Mouse (Mus musculus) granulocyte monocyte progenitor cell, adult 5-6 weeks (primary cell): ENCODE measurements around the gene Kctd20. TPM values are rescaled to one million over a fixed set of nuclear protein-coding genes. Genes with fewer than 3 reads are reported as not detected.

ENCODE experiments used
- ATAC-seq: replicated peaks from 2 replicates; pipeline ENCODE4 v1.8.0; 2016; ENCODE audit warnings: mild to moderate bottlenecking, moderate TSS enrichment, inconsistent platforms; ENCODE audit not compliant: poor library complexity, severe bottlenecking
- total RNA-seq, 2 experiments: library from RNA; stranded (forward) in 1 of 2; stranded (reverse) in 1 of 2; fragments of 200-712, 200-1000 nt in 1 of 2; fragments of >200 nt in 1 of 2; fragmentation: Nextera tagmentation in 1 of 2; gene quantifications; 2 replicates each; pipeline ENCODE4 v1.2.3; 2014 to 2017

The Kctd20 gene
- total RNA-seq, 2 experiments from 2014 or later: 99.8 to 162 TPM

DNA sequence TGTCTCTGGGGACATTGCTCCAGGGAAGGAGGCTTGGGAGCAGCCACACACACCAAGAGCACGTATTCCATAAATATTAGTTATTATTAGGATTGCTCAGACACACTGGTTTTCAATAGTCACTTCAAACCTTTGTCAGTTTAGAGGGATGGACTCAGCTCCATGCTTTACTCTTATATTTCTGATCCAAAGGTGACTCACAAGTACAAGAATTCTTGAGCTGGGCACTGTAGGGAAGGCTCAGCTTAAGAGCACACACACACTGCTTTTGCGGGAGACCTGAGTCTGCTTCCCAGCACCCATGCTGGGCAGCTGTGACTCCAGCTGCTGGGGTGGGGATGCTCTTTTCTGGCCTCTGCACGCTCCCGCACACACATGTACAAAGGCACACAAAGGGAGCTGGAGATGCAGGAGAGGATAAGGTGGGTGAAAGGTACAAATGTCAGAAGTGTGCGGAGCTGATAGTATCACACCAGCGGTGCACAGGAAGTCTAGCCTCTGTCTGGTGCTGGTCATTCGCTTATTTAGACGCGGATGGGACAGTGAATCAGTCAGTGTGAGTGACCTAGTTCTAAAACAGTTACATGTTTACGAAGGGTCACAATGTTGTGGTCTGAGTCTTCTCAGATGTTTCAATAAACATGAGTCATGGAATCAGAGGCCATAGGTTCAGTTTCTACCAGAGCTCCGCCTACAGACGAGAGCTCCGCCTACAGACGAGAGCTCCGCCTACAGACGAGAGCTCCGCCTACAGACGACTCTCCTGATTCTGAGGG lies 20.1 kb upstream of the Kctd20 start:
- ATAC-seq: no peak

DNA sequence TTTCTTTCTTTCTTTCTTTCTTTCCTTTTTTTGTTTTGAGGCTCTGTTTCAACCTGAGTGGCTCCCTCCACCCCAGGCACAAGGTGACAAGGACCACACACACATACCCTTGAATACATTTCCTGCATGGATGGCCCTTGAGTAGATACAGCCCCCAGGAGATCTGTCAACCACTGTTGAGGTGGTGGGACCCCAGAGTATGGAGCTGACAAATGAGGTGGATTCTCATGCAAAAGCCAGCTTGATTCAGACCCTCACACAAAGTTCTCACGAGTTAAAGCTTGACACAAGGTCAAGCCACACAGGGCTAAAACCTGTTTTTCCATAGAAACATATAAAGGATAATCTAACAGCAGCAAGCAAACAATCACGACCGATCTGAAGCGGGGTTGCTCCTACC lies 19.5 kb upstream of the Kctd20 start:
- ATAC-seq: no peak

DNA sequence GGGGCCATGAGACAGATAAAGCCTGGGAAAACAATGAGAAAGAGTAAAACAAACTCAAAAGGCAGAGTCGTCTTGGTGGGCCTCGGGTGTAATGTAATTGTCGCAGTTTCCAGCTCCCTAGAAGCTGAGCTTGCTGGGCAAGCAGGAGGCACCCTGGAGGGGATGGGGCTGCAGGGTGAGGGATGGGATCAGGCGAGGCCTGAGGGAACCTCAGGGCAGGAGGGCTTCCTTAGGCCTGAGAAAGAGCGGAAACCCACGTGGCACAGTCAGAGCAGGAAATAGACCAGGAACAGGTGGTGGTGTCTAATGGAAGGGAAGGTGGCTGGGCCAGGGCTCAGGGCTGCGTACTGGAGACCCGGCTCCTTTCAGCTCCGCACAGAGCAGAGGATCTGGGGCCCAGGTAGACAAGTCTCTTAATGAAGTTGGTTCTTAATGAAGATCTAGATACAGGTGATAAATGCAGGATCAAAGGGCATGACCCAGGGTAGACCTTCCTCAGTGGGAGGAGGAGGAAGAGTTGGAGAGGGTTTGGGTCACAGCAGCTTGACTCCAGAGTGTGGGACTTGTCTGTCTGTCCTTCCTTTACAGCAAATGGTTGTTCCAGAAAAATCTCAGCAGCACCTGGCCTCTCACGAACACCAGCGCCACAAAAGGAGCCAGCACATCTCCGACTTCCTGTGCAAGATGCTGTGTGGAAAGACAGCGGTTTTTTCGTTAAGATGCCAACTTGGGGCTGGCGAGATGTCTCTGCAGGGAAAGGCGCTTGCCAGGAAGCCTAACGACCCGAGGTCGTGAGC lies 17.4 kb upstream of the Kctd20 start:
- ATAC-seq: no peak

DNA sequence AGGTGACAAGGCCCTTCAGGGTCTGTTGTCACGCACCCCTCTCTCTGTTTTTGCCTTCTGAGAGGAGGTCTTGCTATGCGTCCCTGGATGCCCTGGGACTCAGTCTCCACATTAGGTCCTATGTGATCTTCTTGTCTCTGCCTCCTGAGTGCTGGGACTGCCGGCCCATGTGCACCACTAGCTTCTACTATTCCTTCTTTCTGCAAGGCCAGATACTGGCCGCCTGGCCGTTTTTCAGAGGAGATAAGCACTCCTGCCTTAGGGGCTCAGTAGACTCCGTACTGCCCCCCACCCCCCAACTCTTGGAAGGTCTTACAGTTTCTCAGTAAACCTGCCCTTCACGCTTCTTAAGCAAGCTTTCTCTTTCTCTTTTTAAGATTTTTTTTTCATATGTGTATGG lies 15.6 kb upstream of the Kctd20 start:
- no peak for ATAC-seq

DNA sequence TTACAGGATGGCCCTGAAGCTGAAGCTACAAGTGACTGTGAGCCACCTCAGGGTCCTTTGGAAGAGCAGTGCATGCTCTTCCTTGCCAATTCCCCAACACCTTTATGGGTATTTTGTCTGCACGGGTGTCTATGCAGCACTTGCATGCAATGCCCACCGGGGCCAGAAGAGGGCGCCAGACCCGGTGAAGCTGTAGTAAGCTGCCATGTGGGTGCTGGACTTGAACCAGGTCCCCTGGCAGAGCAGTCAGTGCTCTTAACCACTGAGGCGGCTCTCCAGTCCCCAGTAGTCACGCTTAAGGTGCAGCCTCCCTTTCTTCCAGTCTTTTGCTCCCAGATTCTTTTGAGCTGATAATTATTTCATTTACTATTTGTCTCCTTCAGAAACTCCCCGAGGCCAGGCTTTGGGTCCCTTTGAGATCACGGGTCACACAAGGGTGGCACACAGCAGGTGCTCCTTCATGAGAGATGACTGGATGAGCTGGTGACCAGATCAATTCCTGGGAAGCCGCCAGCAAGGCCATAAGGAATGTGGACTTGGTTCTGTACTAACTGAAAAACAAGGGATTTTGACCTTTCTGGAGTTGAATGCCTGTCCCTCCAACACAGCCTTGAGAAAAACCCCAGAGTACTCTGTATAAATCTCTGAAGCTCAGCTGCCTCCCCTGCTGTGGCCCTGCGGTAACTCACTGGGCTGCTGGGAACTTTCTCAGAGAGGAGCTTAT lies 15.0 kb upstream of the Kctd20 start:
- ATAC-seq: peak; percentile 46; the same call in 1 of the 2 replicates

DNA sequence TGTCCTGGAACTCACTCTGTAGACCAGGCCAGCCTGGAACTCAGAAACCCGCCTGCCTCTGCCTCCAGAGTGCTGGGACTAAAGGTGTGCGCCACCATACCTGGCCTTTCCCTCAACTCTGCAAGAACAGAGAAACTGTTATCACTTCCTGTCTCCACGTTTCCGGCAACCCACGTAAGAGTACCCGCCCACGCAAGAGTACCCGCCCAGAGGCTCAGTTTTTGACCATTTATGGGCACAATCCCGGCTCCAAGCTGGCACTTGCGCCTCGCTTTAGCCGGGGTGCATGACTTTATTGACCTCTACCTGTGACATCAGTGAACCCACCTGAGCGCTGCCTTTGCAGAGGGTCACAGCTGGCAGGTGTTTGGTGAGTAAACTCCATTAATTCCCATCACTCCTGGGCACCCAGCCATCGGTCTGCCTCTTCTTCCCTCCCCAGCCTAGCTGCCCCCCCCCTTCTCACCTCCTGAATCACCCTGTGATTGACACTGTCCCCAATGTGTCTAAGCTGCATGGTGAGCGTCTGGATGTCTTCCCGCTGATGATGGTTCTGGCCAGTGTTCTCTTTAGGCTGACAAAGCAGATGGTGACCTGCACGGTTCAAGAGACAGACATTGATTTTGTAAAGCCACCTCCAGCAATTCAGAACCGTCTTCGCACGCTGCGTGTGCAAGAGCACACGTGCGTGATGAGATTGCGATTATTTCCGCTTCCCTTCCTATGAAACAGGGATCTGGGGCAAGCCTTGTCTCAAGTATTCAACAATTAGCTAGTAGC lies 10.8 kb upstream of the Kctd20 start:
- ATAC-seq: no peak

DNA sequence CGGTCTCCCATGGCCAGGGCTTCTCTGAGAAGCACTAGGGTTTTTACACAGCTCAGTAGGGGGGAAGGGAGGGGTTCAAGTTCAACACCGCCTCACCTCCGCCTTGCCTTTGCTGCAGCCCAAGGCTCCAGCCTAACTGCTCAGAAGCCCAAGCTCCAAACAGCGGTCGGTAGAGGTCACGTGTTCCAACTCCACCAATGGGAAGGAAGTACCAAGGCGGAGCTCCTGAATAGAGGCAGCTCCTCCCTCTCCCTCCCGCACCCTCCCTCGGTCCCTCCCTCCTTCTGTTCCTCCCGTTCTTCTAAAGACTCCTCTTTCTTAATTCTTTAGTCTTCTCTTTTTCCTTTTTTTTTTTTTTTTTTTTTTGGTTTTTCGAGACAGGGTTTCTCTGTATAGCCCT lies 9.6 kb upstream of the Kctd20 start:
- ATAC-seq: peak; percentile 33; the same call in 1 of the 2 replicates

DNA sequence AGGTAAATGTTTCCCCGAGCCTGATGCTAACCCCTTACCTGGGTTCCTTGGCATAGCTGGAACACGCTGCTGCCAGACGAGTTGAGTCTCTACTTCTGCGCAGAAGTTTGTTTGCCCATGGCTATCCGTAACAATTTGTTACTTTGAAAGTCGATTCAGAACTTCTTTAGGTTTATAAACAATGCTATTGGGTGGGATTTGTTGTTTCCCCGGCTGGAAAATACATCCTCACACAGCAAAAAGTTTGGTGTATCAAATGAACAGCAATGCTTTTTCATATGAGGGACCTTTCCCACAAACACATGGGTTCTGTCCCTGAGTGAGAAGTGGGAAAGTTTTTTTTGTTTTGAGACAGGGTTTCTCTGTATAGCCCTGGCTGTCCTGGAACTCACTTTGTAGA lies 8.0 kb upstream of the Kctd20 start, which contains the start of gene Pxt1:
Gene Pxt1, minus strand, starts transcription at position 101 of the 400 bp plus-strand sequence.
- no peak for ATAC-seq

DNA sequence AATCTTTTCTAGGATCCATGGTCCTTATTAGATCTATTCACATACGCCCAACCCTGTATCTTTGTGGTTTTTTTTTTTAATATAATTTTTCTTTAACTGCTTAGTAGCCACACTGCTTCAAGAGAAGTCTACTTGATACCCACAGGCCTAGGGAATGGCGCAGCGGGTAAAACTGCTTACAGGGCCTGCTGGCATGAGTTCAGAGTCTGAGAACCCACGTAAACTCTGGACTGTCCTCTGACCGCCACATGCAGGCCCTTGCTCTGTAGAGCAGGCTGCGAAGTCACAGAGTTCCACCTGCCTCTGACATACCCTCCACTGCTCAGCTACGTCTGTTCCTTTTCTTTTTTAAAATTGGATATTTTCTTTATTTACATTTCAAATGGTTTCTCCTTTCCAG lies 7.3 kb upstream of the Kctd20 start:
- ATAC-seq: no peak

DNA sequence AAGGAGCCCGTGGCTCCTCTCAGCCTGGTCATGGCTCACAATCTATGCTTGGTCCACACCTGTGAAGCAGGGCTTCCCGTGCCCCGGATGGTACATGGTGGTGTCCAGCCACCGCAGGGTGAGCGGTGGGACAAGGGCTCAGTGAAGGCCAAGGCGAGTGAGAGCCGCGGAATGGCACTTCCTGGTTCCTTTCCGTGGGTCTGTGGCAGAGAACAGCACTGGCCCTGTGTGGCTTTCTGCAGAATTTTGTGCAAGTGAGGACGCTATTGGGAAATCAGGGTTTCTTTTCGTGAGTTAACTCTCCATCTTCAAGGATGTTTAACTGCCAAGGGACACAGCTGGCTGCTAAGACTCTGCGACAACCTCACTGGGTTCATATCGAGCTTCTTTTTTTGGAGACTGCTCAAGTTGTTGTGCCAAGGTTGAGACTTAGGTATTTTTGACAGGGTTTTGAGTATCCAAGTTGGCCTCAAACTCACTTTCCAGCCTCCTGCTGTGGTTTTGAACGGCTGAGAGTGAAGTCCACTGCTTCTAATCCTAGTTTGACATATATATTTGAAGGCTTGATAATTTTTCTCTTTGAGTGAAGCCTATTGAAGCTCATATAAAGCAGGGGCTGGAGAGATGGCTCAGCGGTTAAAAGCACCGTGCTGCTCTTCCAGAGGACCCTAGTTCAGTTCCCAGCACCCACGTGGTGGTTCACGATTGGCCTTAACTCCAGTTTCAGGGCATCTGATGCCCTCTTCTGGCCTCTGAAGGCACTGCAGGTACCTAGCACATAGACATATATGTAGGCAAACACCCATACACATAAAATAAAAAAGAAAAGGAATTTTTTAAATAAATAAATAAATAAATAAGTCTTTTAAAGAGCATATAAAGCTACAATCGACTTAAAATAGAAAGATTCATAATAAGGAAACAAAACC lies 4.5 kb upstream of the Kctd20 start:
- peak; percentile 68 for ATAC-seq

DNA sequence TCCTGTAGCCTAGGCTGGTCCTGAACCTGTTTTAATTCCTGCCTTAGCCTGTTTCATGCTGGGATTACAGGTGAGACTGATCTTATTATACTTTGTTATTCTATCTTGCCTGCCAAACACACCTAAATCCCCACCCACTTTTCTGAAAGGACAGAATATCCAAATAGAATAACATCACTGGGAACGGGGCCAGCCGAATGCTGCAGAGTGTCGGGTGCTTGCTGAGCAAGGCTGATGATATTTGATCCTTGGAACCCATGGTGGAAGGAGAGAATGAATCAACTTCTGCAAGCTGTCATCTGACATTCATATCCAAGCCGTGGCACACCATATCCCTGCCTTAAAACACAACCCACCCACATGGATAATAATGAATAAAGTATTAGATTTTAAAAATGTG lies 3.1 kb upstream of the Kctd20 start:
- no peak for ATAC-seq

DNA sequence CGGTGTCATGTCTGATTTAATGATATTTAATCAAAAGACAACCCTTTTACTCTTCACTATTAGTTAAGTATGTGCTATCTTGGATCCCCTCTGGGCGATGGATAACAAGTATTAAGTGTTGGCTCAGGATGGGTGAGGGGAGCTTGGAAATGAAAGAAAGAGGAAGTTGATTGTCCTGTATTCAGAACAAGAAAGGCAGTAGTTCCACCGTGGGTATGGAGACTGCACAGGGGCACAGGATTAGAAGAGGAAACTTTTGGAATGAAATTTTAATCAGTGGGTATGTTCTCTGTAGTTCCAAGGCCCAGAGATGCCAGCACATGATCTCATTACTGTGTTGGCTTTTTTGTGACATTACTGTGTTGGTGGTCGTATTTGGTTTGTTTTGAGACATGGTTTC lies 999 bp upstream of the Kctd20 start:
- ATAC-seq: no peak

DNA sequence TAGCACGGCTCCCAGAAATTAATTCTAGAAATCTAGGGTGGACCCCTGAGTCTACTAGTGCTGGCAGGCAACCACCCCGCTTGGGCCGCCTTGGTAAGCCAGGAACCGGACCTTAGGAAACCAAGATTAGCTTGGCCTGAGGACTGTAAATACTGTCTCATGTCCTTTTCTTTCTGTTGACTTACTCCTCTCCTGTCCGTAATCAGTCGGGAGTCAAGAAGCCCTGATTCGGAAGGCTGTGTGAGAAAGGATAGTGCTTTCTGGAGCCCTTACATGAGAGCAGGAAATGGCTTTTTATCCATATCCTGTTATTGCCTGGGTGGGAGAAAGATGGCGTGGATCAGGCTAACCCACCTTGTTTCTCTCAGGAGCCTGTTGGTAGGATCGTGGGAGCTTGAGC lies 1.5 kb downstream of the Kctd20 start:
- ATAC-seq: no peak

DNA sequence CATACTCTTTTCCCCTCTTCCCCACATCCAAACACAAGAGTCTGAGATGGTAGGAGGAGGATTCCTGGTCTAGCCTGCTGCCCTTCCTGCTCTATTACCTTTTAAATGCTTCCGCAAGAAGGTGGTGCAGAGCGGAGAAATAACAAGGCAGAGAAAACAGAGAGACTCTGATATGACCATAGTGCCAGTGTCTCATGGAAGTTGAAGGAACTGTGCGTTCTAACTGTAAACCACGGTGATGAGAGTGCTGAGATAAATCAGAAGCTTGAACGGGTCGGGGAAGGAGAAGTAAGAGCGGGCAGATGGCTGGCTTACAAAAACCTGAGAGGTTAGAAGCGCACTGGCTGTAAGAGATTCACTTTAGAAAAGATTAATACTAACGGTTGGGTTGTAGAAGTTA lies 2.7 kb downstream of the Kctd20 start:
- no peak for ATAC-seq

DNA sequence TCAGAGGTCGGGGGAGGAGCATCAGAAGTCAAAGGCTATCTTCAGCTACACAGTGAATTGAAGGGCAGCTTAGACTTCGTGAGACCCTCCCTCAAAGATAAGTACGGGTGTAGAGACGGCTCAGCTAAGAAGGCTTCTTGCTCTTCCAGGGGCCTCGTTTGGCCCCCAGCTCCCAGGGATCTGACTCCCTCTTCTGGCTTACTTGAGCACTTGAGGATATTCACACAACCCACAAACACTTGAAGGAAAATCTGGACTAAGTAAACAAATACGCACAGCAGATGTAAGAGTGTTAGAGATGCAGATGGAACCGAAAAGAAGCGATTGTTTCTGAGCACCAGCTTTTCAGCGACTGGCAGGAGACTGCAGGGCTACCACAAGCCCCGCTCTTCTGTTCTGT lies 8.8 kb downstream of the Kctd20 start:
- ATAC-seq: no peak

DNA sequence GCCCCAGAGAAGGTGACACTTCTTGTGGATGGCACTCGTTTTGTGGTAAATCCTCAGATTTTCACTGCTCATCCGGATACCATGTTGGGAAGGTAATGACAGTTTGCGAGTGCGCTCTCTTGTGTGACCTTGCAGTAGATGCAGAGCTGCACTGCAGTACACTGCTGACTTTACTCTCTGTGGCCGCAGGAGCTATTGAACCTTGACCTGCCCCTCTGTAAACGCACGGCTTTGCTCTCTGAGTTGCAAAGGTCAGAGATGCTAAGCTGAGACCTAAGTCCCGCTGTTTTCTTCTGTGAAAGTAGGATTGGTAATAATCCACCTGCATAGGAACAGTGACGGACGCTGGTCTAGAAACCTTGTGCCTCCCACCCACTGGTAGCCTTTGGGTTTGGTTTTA lies 9.8 kb downstream of the Kctd20 start:
- ATAC-seq: no peak

DNA sequence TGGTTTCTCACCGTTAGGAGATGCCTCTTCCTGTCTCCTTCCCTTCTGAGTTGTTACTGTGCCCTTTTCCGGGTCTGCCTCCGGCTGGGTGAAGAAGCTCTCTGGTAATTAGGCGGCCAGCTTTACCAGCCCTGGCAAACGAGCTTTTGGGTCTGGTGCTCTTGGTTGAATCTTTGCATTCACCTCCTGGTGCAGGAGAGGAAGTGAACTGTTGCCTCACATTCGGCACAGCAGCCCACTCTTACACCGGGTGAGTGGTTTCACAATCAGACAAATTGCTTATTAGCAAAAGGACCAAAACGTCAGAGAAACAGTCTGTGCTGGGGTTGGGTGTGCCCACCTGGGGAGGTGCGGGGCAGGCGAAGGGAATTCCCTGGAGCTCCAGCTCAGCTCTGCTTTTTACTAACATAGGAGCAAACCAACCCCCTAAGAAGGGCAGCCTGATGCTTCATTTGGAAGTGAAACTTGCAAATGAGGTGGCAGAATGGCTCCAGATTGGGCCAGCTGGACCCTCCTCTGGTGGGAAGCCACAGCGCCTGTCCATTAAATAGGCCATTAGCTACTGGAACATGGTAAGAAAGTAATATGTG lies 15.4 kb downstream of the Kctd20 start:
- ATAC-seq: peak; percentile 82

DNA sequence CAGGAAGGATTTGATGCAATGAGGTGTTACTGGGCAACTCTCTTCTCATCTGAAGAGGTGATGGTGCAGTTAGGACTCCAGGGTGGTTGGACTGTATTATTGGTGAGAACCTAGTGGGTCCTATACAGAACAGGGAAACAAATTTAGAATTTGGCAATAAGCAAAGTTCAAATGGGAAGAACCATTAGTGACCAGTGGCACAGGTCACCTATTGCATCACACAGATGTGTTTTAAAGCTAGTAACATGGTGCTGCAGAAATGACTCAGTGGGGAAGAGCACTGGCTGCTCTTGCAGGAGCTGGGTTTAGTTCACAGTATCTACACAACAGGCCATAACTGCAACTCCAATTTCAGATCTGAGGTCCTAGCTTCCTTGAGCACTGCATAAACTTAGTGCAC lies 18.4 kb downstream of the Kctd20 start:
- no peak for ATAC-seq

DNA sequence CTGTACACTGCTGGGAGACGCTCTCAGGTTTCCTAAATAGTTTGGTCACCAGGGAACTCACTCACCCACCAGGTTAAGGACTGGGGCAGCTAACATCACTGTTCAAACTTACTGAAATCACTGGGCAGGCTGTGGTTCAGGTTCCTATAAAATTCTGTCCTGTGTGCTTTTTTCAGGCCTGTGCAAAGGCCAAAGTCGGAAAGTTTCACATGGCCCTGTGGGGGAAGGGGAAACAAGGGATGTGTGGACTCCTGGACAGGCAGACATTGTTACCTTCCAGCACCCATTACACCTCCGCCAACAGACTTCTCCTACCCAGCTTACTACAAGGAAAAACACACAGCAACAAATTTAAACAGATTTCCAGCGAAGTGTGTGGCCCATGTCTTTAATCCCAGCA lies 27.3 kb downstream of the Kctd20 start:
- no peak for ATAC-seq
